Mouse (Mus musculus) left cerebral cortex, adult 6 months (tissue): Measurements from ENCODE around the gene Mthfsl. TPM values are rescaled to one million over a fixed set of nuclear protein-coding genes. Genes with fewer than 3 reads are reported as not detected.

Experiments
- long read RNA-seq, 2 experiments: library from polyadenylated mRNA; unstranded; transcript quantifications; one replicate each; pipeline ENCODE4 v2.0.0; 2019 to 2020
- polyA plus RNA-seq: library from polyadenylated mRNA; unstranded; fragments of <200 nt; fragmentation: Nextera tagmentation; gene quantifications from 2 replicates; pipeline ENCODE4 v1.2.3, GENCODE M21; 2021

Gene Mthfsl
- polyA plus RNA-seq: 82.1 and 95.7 TPM in 2 replicates
- long read RNA-seq, experiment 1, transcript Mthfsl-203 (2 exons, 473 nt): major isoform, 5 of 13 reads
- long read RNA-seq, experiment 1, partial matches to known transcripts: 0 of 13 reads
- long read RNA-seq, experiment 1, other reads (novel, unspliced or antisense): 7 of 13 reads
- long read RNA-seq, experiment 2, transcript Mthfsl-203 (2 exons, 473 nt): major isoform, 15 of 55 reads
- long read RNA-seq, experiment 2, transcript Mthfsl-201 (3 exons, 801 nt): minor isoform, 8 of 55 reads
- long read RNA-seq, experiment 2, partial matches to known transcripts: 0 of 55 reads
- long read RNA-seq, experiment 2, other reads (novel, unspliced or antisense): 32 of 55 reads

DNA sequence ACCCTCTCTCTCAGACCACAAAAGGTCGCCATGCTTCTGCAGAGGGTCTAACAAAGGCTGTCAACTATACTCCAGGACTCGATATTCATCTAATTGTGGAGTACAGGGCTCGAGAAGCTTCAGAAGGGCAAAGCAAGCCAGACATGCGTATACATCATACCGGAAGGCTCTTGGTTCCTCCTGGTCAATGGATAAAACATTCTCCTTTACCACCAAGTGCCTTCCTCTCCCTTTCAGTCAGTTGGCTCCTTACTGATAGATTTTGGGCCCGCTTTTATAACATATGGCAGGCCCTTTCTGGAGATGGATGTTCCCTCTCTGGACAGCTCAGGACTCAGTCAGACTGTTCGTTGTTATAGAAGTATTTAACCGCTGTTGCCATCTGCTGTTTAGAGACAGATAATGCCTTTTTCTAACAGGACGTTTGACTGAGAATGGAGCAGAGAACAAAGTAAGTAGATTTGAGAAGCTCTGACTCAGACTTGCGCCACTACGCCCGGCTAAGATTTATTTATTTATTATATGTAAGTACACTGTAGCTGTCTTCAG is at the start of gene Mthfsl:
Mthfsl (minus strand) TSS at position 308 of the 549 bp plus-strand sequence.

DNA sequence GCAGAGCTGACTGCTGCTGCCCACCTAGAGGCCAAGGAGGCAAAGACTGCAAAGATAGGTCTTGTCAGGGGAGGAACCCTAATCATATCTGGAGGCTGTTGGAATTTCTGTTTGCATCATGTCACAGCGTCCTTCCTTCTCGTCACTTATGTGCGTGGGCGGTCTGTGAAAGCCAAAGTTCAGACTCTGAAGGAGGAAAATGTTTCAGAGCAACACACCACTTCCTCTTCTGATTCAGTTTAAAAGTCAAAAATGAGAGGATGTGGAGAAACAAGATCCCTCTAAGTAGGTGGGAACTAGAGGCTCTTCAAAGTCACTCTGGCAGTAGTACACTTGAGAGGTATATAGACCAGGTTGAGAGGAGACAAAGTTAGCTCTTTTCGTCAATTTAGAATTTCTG is 11.6 kb upstream of the Mthfsl start, which contains the start of gene Bcl2a1d:
Bcl2a1d (minus strand) TSS at position 187 of the 400 bp plus-strand sequence.

Other genes starting within 250 kb of the Mthfsl start
- gene Syncrip, start 237.7 kb downstream of the Mthfsl start, polyA plus RNA-seq: 13.5 and 16.0 TPM in 2 replicates
- 8.0 and 9.5 TPM in 2 replicates for gene Zfp949, start 172.3 kb downstream of the Mthfsl start, polyA plus RNA-seq
- 0.10 TPM in 1 of 2 replicates, not detected in the other for gene Trim43a, start 139.4 kb downstream of the Mthfsl start, polyA plus RNA-seq
- gene Bcl2a1d, start 11.6 kb upstream of the Mthfsl start, polyA plus RNA-seq: 0.31 and 0.55 TPM in 2 replicates
- gene Trim43c, start 118.9 kb upstream of the Mthfsl start, polyA plus RNA-seq: not detected in 2 replicates
- 1.1 and 1.5 TPM in 2 replicates for gene Bcl2a1a, start 236.6 kb upstream of the Mthfsl start, polyA plus RNA-seq